Mouse (Mus musculus) gastrocnemius, adult 8-10 months (tissue): Measurements from ENCODE around the gene Hist1h4d. TPM values are rescaled to one million over a fixed set of nuclear protein-coding genes. Genes with fewer than 3 reads are reported as not detected.

Experiments used
- microRNA-seq: library from miRNA; unstranded; fragments of <30 nt; microRNA quantifications from one replicate; pipeline ENCODE4 v1.2.0, GENCODE M21; 2022
- total RNA-seq, 4 experiments: library from RNA; stranded (reverse); gene quantifications; 2 replicates each; pipeline ENCODE4 v1.2.4; 2022

The Hist1h4d gene
- total RNA-seq, 4 experiments from 2014 or later: 37.8 to 57.9 (median 48.1) TPM

Small RNA genes lying within 50 kb of the gene (microRNA-seq; reads per million reads assigned to microRNA genes)
- gene Gm44297 (not detected), gene Gm44359 (not detected), gene Gm44394 (not detected)

Other genes starting within 250 kb of the Hist1h4d start
- 10 to 100 TPM in 1 of 4 experiments, 1 to 10 TPM in 3; 7.2 to 11.7 (median 8.3) TPM for gene Zfp322a, start 212.4 kb upstream of the Hist1h4d start, total RNA-seq
- 1 to 10 TPM; 3.2 to 4.8 (median 4.0) TPM for gene Abt1, start 157.7 kb upstream of the Hist1h4d start, total RNA-seq
- gene Btn1a1, start 115.7 kb upstream of the Hist1h4d start, total RNA-seq: not detected
- not detected for gene Btn2a2, start 92.7 kb upstream of the Hist1h4d start, total RNA-seq
- 100 to 1,000 TPM; 131 to 174 (median 160) TPM for gene Hist1h4h, start 50.5 kb upstream of the Hist1h4d start, total RNA-seq
- 1 to 10 TPM in 1 of 4 experiments, not detected in 3; 1.5 TPM for gene Hist1h2af, start 47.7 kb upstream of the Hist1h4d start, total RNA-seq
- gene Hist1h3g, start 46.2 kb upstream of the Hist1h4d start, total RNA-seq: 1 to 10 TPM in 1 of 4 experiments, under 1 TPM in 1, not detected in 2; 0.75 to 2.2 TPM
- gene Hist1h2bh, start 38.2 kb upstream of the Hist1h4d start, total RNA-seq: 1 to 10 TPM in 2 of 4 experiments, under 1 TPM in 2; 0.82 to 1.6 (median 1.2) TPM
- gene Hist1h3f, start 37.5 kb upstream of the Hist1h4d start, total RNA-seq: 1 to 10 TPM; 3.1 to 5.0 (median 4.4) TPM
- 10 to 100 TPM; 14.0 to 20.7 (median 16.1) TPM for gene Hist1h4f, start 29.9 kb upstream of the Hist1h4d start, total RNA-seq
- gene Hist1h1d, start 28.3 kb upstream of the Hist1h4d start, total RNA-seq: 1 to 10 TPM in 3 of 4 experiments, under 1 TPM in 1; 0.87 to 1.3 (median 1.3) TPM
- 10 to 100 TPM; 14.8 to 21.5 (median 18.9) TPM for gene Hist1h3e, start 19.2 kb upstream of the Hist1h4d start, total RNA-seq
- 1 to 10 TPM in 2 of 4 experiments, under 1 TPM in 2; 0.54 to 1.1 (median 0.88) TPM for gene Hist1h2ae, start 10.4 kb upstream of the Hist1h4d start, total RNA-seq
- 1 to 10 TPM; 5.2 to 8.5 (median 7.2) TPM for gene Hist1h2bg, start 10.2 kb upstream of the Hist1h4d start, total RNA-seq
- gene Hist1h2bf, start 7.4 kb upstream of the Hist1h4d start, total RNA-seq: 1 to 10 TPM; 2.0 to 6.7 (median 5.1) TPM
- 1 to 10 TPM in 1 of 4 experiments, not detected in 3; 2.2 TPM for gene Hist1h2ad, start 7.2 kb upstream of the Hist1h4d start, total RNA-seq
- gene Hist1h3d, start 5.8 kb upstream of the Hist1h4d start, total RNA-seq: 1 to 10 TPM; 2.5 to 4.0 (median 3.2) TPM
- gene Hist1h2be, start 39.5 kb downstream of the Hist1h4d start, total RNA-seq: 10 to 100 TPM; 12.0 to 16.1 (median 12.9) TPM
- 10 to 100 TPM; 32.8 to 56.3 (median 49.3) TPM for gene Hist1h1e, start 41.0 kb downstream of the Hist1h4d start, total RNA-seq
- 1 to 10 TPM in 1 of 4 experiments, under 1 TPM in 3; 0.65 to 1.1 (median 0.86) TPM for gene Hist1h2ac, start 102.3 kb downstream of the Hist1h4d start, total RNA-seq
- gene Hist1h2bc, start 102.6 kb downstream of the Hist1h4d start, total RNA-seq: 10 to 100 TPM; 59.5 to 67.1 (median 62.0) TPM
- not detected for gene Hist1h1t, start 114.2 kb downstream of the Hist1h4d start, total RNA-seq
- gene Hist1h4c, start 116.9 kb downstream of the Hist1h4d start, total RNA-seq: 10 to 100 TPM; 66.4 to 87.5 (median 79.3) TPM
- 10 to 100 TPM; 23.6 to 29.2 (median 27.1) TPM for gene Hfe, start 129.3 kb downstream of the Hist1h4d start, total RNA-seq
- gene Hist1h1c, start 157.2 kb downstream of the Hist1h4d start, total RNA-seq: 100 to 1,000 TPM; 196 to 246 (median 227) TPM
- gene Hist1h3c, start 164.0 kb downstream of the Hist1h4d start, total RNA-seq: not detected
- 1 to 10 TPM; 1.1 to 1.6 (median 1.4) TPM for gene Hist1h2bb, start 165.1 kb downstream of the Hist1h4d start, total RNA-seq
- gene Hist1h2ab, start 169.5 kb downstream of the Hist1h4d start, total RNA-seq: 1 to 10 TPM in 2 of 4 experiments, under 1 TPM in 1, not detected in 1; 0.97 to 4.9 (median 3.5) TPM
- 1 to 10 TPM in 2 of 4 experiments, not detected in 2; 2.7 to 2.8 TPM for gene Hist1h3b, start 170.7 kb downstream of the Hist1h4d start, total RNA-seq
- 1 to 10 TPM in 2 of 4 experiments, under 1 TPM in 1, not detected in 1; 0.82 to 2.9 (median 1.8) TPM for gene Hist1h4b, start 175.4 kb downstream of the Hist1h4d start, total RNA-seq
- gene Hist1h4a, start 179.6 kb downstream of the Hist1h4d start, total RNA-seq: 1 to 10 TPM in 3 of 4 experiments, under 1 TPM in 1; 0.82 to 3.3 (median 1.8) TPM
- 1 to 10 TPM; 3.7 to 6.9 (median 4.3) TPM for gene Hist1h3a, start 180.8 kb downstream of the Hist1h4d start, total RNA-seq
- 1 to 10 TPM in 1 of 4 experiments, under 1 TPM in 3; 0.46 to 1.1 (median 0.78) TPM for gene Hist1h1a, start 182.1 kb downstream of the Hist1h4d start, total RNA-seq
- gene Trim38, start 188.3 kb downstream of the Hist1h4d start, total RNA-seq: not detected
- gene Slc17a2, start 225.4 kb downstream of the Hist1h4d start, total RNA-seq: not detected